Mouse (Mus musculus): ENCODE measurements around the gene Ifitm10. TPM values are rescaled to one million over a fixed set of nuclear protein-coding genes. Genes with fewer than 3 reads are reported as not detected.
"Not testable (repeated sequence)": the region's sequence is repeated elsewhere in the genome, so short reads cannot be mapped to it uniquely, and the experiment has no call there.

Gene Ifitm10
- polyA plus RNA-seq, 1 experiment from 2014 or later: 2.4 TPM

DNA sequence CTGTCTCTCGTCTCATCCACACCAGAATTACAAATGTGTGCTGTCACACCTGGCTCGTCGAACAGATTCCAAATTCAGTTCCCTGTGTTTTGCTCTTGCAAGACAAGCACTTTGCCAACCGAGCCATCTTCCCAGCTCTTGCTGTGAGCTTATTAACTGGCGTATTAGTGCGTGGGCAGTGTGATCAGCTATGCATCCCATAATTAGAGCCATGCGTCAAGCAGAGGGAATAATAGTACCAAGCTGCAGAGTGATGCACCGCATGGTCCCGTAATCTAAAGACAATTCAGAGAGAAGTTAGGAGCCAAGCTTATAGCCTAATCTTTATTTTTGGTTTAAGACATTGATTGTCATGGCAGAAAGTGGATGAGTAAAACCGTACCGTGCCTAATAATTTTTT, 54.4 kb downstream of the Ifitm10 start:
- no peak overlapping the region for H3K27ac ChIP-seq (ENCODE audit: low read depth, low read length)
- no peaks in the 10 kb centered on the region for H3K9me3 ChIP-seq (ENCODE audit: control insufficient read depth, low read length)
- H3K36me3 ChIP-seq (ENCODE audit: control insufficient read depth, insufficient read depth, low read length): no peaks in the 10 kb centered on the region
- DNase-seq (ENCODE audit: low spot score) (no peak), ATAC-seq (replicated peaks; ENCODE audit: low FRiP score) (no peak)
- peaks cover 6% of the 10 kb centered on the region for H3K4me1 ChIP-seq (replicated peaks; ENCODE audit: control insufficient read depth, insufficient read depth, low read length)
- H3K4me2 ChIP-seq: no peak overlapping the region
- H3K9ac ChIP-seq (ENCODE audit: low read depth, low read length): no peak overlapping the region
- 83% methylated on average over 11 of the region's 11 CpGs for WGBS
- H3K27me3 ChIP-seq (replicated peaks; ENCODE audit: control insufficient read depth, insufficient read depth, low read length): no peaks in the 10 kb centered on the region
- no peak overlapping the region for H3K4me3 ChIP-seq (ENCODE audit: low read depth, low read length)

- Histone ChIP-seq H3K27me3 (replicated peaks; ENCODE audit: control insufficient read depth, insufficient read depth, low read length) (no peaks in the 10 kb centered on the region), H3K9me3 (ENCODE audit: control insufficient read depth, low read length) (no peaks in the 10 kb centered on the region), H3K4me3 (ENCODE audit: low read depth, low read length) (no peak overlapping the region), H3K4me2 (no peak overlapping the region), H3K36me3 (ENCODE audit: control insufficient read depth, insufficient read depth, low read length) (no peaks in the 10 kb centered on the region), H3K9ac (ENCODE audit: low read depth, low read length) (no peak overlapping the region), H3K27ac (ENCODE audit: low read depth, low read length) (0 out of 2 replicates have a peak overlapping the region, but pooled peaks have one; percentile 51), H3K4me1 (replicated peaks; ENCODE audit: control insufficient read depth, insufficient read depth, low read length) (peaks cover 6% of the 10 kb centered on the region)
- WGBS: 75% methylated on average over 5 of the region's 5 CpGs
- no peak for DNase-seq (ENCODE audit: low spot score)
- no peak for ATAC-seq (replicated peaks; ENCODE audit: low FRiP score)
Measured at GRCm38 (mm10) chr7:142317216-142317615, 56.3 kb downstream of the Ifitm10 start.

DNA sequence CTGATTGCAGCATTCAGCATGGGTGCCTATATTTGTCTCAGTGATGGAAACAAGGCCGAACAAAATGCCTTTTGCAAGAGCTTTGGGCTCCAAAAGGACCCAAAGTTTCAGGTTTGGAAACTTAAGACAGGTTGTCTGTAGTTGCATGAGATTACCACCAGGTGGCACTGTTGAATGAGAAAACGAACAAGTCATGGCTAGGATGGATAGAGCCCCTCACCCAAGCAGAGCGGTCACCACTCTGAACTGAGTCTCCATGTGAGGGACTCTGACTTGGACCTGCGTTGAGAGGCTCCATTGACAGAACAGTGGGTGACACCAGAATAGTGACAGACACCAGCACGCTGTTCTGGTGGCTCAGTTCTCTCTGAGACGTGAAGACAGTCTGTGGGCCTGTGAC, 57.0 kb downstream of the Ifitm10 start:
- H3K9ac ChIP-seq (ENCODE audit: low read depth, low read length): no peak overlapping the region
- DNase-seq (ENCODE audit: low spot score) (no peak), ATAC-seq (replicated peaks; ENCODE audit: low FRiP score) (0 out of 2 replicates have a peak, but pooled peaks have one; percentile 47)
- H3K9me3 ChIP-seq (ENCODE audit: control insufficient read depth, low read length): no peaks in the 10 kb centered on the region
- WGBS: 35% methylated on average over 6 of the region's 6 CpGs
- H3K4me2 ChIP-seq: no peak overlapping the region
- 0 out of 2 replicates have a peak overlapping the region, but pooled peaks have one; percentile 4 for H3K27ac ChIP-seq (ENCODE audit: low read depth, low read length)
- H3K4me1 ChIP-seq (replicated peaks; ENCODE audit: control insufficient read depth, insufficient read depth, low read length): peaks cover 6% of the 10 kb centered on the region
- H3K27me3 ChIP-seq (replicated peaks; ENCODE audit: control insufficient read depth, insufficient read depth, low read length): no peaks in the 10 kb centered on the region
- H3K4me3 ChIP-seq (ENCODE audit: low read depth, low read length): no peak overlapping the region
- H3K36me3 ChIP-seq (ENCODE audit: control insufficient read depth, insufficient read depth, low read length): no peaks in the 10 kb centered on the region

DNA sequence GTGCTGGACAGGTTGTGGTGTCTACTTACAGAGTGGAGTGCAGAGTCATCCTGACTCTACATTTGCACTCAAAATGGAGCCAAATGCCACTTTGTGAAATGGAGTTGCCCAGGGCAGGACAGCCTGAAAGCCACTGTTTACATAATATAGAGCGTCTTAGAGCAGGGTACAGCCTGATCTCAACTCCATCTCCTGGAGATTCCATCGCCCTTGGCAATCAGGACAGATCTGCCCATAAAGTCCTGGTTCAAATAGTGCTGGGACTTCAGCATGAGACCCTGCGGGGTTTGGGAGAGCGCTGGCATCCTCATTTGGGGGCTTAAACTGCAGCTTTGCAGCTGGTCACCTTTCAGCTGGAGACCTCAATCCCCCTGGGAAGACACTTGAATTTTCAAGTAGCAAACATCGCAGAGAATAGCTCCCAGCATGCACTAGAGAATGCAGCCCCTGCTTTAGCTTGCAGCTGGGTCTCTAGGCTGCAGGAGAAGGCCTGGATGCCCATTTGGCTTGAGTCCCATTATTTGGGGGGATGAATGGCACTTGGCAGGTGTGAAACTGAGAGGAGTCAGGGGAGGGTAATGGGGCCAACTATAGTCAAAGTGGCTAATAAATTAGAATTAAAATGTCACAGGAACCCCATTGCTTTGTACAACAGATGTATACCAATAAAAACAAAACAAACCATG, 58.8 kb downstream of the Ifitm10 start:
- Histone ChIP-seq H3K27me3 (replicated peaks; ENCODE audit: control insufficient read depth, insufficient read depth, low read length) (no peaks in the 10 kb centered on the region), H3K27ac (ENCODE audit: low read depth, low read length) (no peak overlapping the region), H3K9ac (ENCODE audit: low read depth, low read length) (no peak overlapping the region), H3K4me1 (replicated peaks; ENCODE audit: control insufficient read depth, insufficient read depth, low read length) (peaks cover 6% of the 10 kb centered on the region), H3K36me3 (ENCODE audit: control insufficient read depth, insufficient read depth, low read length) (no peaks in the 10 kb centered on the region), H3K9me3 (ENCODE audit: control insufficient read depth, low read length) (no peaks in the 10 kb centered on the region), H3K4me3 (ENCODE audit: low read depth, low read length) (no peak overlapping the region), H3K4me2 (no peak overlapping the region)
- ATAC-seq (replicated peaks; ENCODE audit: low FRiP score) (no peak), DNase-seq (ENCODE audit: low spot score) (no peak)
- 66% methylated on average over 5 of the region's 5 CpGs for WGBS

DNA sequence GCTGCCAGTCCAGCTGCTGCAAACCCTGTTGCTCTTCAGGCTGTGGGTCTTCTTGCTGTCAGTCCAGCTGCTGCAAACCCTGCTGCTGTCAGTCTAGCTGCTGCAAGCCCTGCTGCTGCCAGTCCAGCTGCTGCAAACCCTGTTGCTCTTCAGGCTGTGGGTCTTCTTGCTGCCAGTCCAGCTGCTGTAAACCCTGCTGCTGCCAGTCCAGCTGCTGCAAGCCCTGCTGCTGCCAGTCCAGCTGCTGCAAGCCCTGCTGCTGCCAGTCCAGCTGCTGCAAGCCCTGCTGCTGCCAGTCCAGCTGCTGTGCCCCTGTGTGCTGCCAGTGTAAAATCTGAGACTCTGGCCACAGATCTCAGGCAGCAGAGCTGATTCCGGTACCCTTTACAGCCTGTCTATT, 69.6 kb downstream of the Ifitm10 start:
- 78% methylated on average over 1 of the region's 1 CpGs for WGBS

GRCm38 (mm10) chr7:142303249-142303648, 70.3 kb downstream of the Ifitm10 start, which contains the start of gene Krtap5-4:
Krtap5-4 (plus strand) TSS chr7:142303549.
- H3K4me2 ChIP-seq: no peak within 1 kb of the TSS
- DNase-seq (ENCODE audit: low spot score) (no peak), ATAC-seq (replicated peaks; ENCODE audit: low FRiP score) (no peak)
- H3K36me3 ChIP-seq (ENCODE audit: control insufficient read depth, insufficient read depth, low read length): no peaks in the 10 kb centered on the region
- 32% methylated on average over 3 of the region's 3 CpGs for WGBS
- H3K9ac ChIP-seq (ENCODE audit: low read depth, low read length): no peak within 1 kb of the TSS
- H3K27ac ChIP-seq (ENCODE audit: low read depth, low read length): no peak within 1 kb of the TSS
- no peak within 1 kb of the TSS for H3K4me3 ChIP-seq (ENCODE audit: low read depth, low read length)
- no peaks in the 10 kb centered on the region for H3K9me3 ChIP-seq (ENCODE audit: control insufficient read depth, low read length)
- no peaks in the 10 kb centered on the region for H3K4me1 ChIP-seq (replicated peaks; ENCODE audit: control insufficient read depth, insufficient read depth, low read length)
- H3K27me3 ChIP-seq (replicated peaks; ENCODE audit: control insufficient read depth, insufficient read depth, low read length): no peaks in the 10 kb centered on the region

More for the DNA sequence above, 69.6 kb downstream of the Ifitm10 start:
- not testable (repeated sequence) for H3K4me1 ChIP-seq (replicated peaks; ENCODE audit: control insufficient read depth, insufficient read depth, low read length); H3K36me3 ChIP-seq (ENCODE audit: control insufficient read depth, insufficient read depth, low read length); H3K27ac ChIP-seq (ENCODE audit: low read depth, low read length); H3K4me2 ChIP-seq; H3K9me3 ChIP-seq (ENCODE audit: control insufficient read depth, low read length); H3K4me3 ChIP-seq (ENCODE audit: low read depth, low read length); DNase-seq (ENCODE audit: low spot score); ATAC-seq (replicated peaks; ENCODE audit: low FRiP score); H3K9ac ChIP-seq (ENCODE audit: low read depth, low read length); H3K27me3 ChIP-seq (replicated peaks; ENCODE audit: control insufficient read depth, insufficient read depth, low read length)

DNA sequence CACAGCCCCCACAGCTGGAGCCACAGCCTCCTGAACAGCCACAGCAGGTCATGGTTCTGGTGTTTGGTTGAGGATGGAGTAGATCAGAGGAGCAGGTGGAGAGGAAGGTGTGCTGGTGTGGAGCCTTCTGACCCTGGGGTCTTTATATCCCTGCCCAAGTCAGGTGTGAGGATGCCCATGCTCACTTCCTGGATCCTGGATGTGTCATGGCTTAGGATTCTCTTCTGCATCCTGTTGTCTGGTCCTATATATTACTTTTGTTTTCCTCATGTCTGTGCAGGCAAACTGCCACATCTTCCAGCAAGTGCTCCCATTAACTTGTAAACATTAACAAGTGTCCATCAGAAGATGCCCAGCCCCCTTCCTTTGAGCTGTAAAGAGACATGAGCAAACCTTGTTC, 76.5 kb downstream of the Ifitm10 start, which contains the start of gene Krtap5-1:
TSS of gene Krtap5-1 (minus strand) at position 101 of the 400 bp plus-strand sequence.
- not testable (repeated sequence) for H3K4me2 ChIP-seq; DNase-seq (ENCODE audit: low spot score); ATAC-seq (replicated peaks; ENCODE audit: low FRiP score); H3K36me3 ChIP-seq (ENCODE audit: control insufficient read depth, insufficient read depth, low read length); H3K4me3 ChIP-seq (ENCODE audit: low read depth, low read length); H3K27me3 ChIP-seq (replicated peaks; ENCODE audit: control insufficient read depth, insufficient read depth, low read length); H3K27ac ChIP-seq (ENCODE audit: low read depth, low read length); H3K9me3 ChIP-seq (ENCODE audit: control insufficient read depth, low read length); H3K9ac ChIP-seq (ENCODE audit: low read depth, low read length); H3K4me1 ChIP-seq (replicated peaks; ENCODE audit: control insufficient read depth, insufficient read depth, low read length)

GRCm38 (mm10) chr7:142296108-142296507, 77.4 kb downstream of the Ifitm10 start:
- not testable (repeated sequence) for DNase-seq (ENCODE audit: low spot score); H3K27ac ChIP-seq (ENCODE audit: low read depth, low read length); ATAC-seq (replicated peaks; ENCODE audit: low FRiP score); H3K9me3 ChIP-seq (ENCODE audit: control insufficient read depth, low read length); H3K4me3 ChIP-seq (ENCODE audit: low read depth, low read length); H3K27me3 ChIP-seq (replicated peaks; ENCODE audit: control insufficient read depth, insufficient read depth, low read length); H3K4me1 ChIP-seq (replicated peaks; ENCODE audit: control insufficient read depth, insufficient read depth, low read length); H3K4me2 ChIP-seq; H3K36me3 ChIP-seq (ENCODE audit: control insufficient read depth, insufficient read depth, low read length); H3K9ac ChIP-seq (ENCODE audit: low read depth, low read length)
- WGBS: 19% methylated on average over 4 of the region's 4 CpGs

GRCm38 (mm10) chr7:142295418-142295817, 78.1 kb downstream of the Ifitm10 start:
- H3K27me3 ChIP-seq (replicated peaks; ENCODE audit: control insufficient read depth, insufficient read depth, low read length): no peaks in the 10 kb centered on the region
- no peaks in the 10 kb centered on the region for H3K9me3 ChIP-seq (ENCODE audit: control insufficient read depth, low read length)
- no peak for DNase-seq (ENCODE audit: low spot score)
- H3K4me1 ChIP-seq (replicated peaks; ENCODE audit: control insufficient read depth, insufficient read depth, low read length): no peaks in the 10 kb centered on the region
- no peak overlapping the region for H3K9ac ChIP-seq (ENCODE audit: low read depth, low read length)
- H3K4me2 ChIP-seq: no peak overlapping the region
- ATAC-seq (replicated peaks; ENCODE audit: low FRiP score): no peak
- H3K4me3 ChIP-seq (ENCODE audit: low read depth, low read length): no peak overlapping the region
- no peaks in the 10 kb centered on the region for H3K36me3 ChIP-seq (ENCODE audit: control insufficient read depth, insufficient read depth, low read length)
- no peak overlapping the region for H3K27ac ChIP-seq (ENCODE audit: low read depth, low read length)
